Mouse (Mus musculus) lung, postnatal 36 days (tissue): ENCODE results near the gene Rbx1.
"Not testable (repeated sequence)": the region's sequence is repeated elsewhere in the genome, so short reads cannot be mapped to it uniquely, and the experiment has no call there.

ENCODE experiments used
- DNase-seq: peaks from one replicate; pipeline ENCODE4 v3.0.0; 2022; ENCODE audit warnings: mixed read lengths

Rbx1 gene

GRCm38 (mm10) chr15:81465901-81466737 lies at the start of gene Rbx1:
Gene Rbx1 (plus strand): TSS chr15:81466296.
- peak; percentile 98 for DNase-seq

GRCm38 (mm10) chr15:81416763-81417310 lies 49.3 kb upstream of the Rbx1 start:
- DNase-seq = peak; percentile 86

GRCm38 (mm10) chr15:81418065-81418464 lies 48.0 kb upstream of the Rbx1 start:
- no peak for DNase-seq

GRCm38 (mm10) chr15:81421454-81421853 lies 44.6 kb upstream of the Rbx1 start:
- no peak for DNase-seq

- no peak for DNase-seq
These were observed 43.9 kb upstream of the Rbx1 start for GRCm38 (mm10) chr15:81422156-81422681.

- no peak for DNase-seq
These were observed 40.8 kb upstream of the Rbx1 start for GRCm38 (mm10) chr15:81425311-81425710.

GRCm38 (mm10) chr15:81427947-81428346 lies 38.1 kb upstream of the Rbx1 start:
- DNase-seq = no peak

- DNase-seq = no peak
These were observed 34.9 kb upstream of the Rbx1 start for GRCm38 (mm10) chr15:81431195-81431594.

GRCm38 (mm10) chr15:81438345-81438744 lies 27.8 kb upstream of the Rbx1 start:
- no peak for DNase-seq

GRCm38 (mm10) chr15:81439236-81439635 lies 26.9 kb upstream of the Rbx1 start:
- DNase-seq = no peak

- DNase-seq = peak; percentile 90
These were observed 17.6 kb upstream of the Rbx1 start for GRCm38 (mm10) chr15:81448463-81448862.

GRCm38 (mm10) chr15:81461523-81461922 lies 4.6 kb upstream of the Rbx1 start:
- DNase-seq = no peak

- no peak for DNase-seq
These were observed 958 bp upstream of the Rbx1 start for GRCm38 (mm10) chr15:81465016-81465660.

GRCm38 (mm10) chr15:81466738-81467113 lies 630 bp downstream of the Rbx1 start:
- DNase-seq = no peak

- DNase-seq = no peak
These were observed 4.6 kb downstream of the Rbx1 start for GRCm38 (mm10) chr15:81470735-81471134.

- DNase-seq = no peak
These were observed 6.2 kb downstream of the Rbx1 start for GRCm38 (mm10) chr15:81472256-81472655.

GRCm38 (mm10) chr15:81475654-81476053 lies 9.6 kb downstream of the Rbx1 start:
- DNase-seq = peak; percentile 70

- peak; percentile 34 for DNase-seq
These were observed 10.5 kb downstream of the Rbx1 start for GRCm38 (mm10) chr15:81476597-81476996.

GRCm38 (mm10) chr15:81479446-81480213 lies 13.5 kb downstream of the Rbx1 start:
- no peak for DNase-seq

- DNase-seq = not testable (repeated sequence)
These were observed 14.2 kb downstream of the Rbx1 start for GRCm38 (mm10) chr15:81480284-81480683.

- peak; percentile 85 for DNase-seq
These were observed 14.9 kb downstream of the Rbx1 start for GRCm38 (mm10) chr15:81480977-81481379.

GRCm38 (mm10) chr15:81482966-81483365 lies 16.9 kb downstream of the Rbx1 start:
- no peak for DNase-seq

GRCm38 (mm10) chr15:81483691-81484090 lies 17.6 kb downstream of the Rbx1 start:
- DNase-seq = no peak
